Mouse (Mus musculus) right cerebral cortex, postnatal 25 days (tissue): Measurements from ENCODE around the gene Ndufaf4.
"Not testable (repeated sequence)": the region's sequence is repeated elsewhere in the genome, so short reads cannot be mapped to it uniquely, and the experiment has no call there.

Experiments used
- DNase-seq: peaks from one replicate; pipeline ENCODE4 v3.0.0; 2022

Gene Ndufaf4

DNA sequence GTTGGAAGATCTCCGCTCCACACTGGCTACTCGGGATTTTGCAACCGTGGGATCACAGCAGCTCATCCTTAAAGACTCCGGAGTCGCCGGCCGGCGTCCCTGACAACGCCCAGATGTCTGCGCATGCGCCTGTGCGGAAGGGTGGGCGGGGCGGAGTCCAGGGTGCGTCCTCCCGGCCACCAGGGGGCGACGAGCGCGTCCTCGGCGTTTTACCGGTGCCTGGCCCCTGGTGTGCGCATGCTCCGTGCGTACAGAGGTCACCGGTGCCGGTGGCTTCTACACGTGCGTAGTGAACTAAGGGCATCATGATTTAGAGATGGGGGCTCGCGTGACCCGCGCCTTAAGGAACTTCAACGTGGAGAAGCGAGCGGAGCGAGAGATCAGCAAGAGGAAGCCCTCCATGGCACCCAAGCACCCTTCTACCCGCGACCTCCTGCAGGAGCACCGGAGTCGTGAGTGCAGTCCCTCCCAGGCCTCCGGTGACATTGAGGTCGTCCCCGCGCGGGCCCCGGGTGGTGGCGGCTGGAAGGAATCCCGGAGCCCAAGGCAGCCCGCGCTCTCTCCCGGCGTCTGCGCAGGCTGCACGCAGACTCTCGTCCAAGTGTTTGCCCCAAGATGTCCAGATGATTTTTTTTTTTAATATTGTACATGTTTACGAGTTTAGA is at the start of gene Ndufaf4:
Gene Ndufaf4, plus strand, starts transcription at position 233 of the 665 bp plus-strand sequence.
- DNase-seq = peak; percentile 97

DNA sequence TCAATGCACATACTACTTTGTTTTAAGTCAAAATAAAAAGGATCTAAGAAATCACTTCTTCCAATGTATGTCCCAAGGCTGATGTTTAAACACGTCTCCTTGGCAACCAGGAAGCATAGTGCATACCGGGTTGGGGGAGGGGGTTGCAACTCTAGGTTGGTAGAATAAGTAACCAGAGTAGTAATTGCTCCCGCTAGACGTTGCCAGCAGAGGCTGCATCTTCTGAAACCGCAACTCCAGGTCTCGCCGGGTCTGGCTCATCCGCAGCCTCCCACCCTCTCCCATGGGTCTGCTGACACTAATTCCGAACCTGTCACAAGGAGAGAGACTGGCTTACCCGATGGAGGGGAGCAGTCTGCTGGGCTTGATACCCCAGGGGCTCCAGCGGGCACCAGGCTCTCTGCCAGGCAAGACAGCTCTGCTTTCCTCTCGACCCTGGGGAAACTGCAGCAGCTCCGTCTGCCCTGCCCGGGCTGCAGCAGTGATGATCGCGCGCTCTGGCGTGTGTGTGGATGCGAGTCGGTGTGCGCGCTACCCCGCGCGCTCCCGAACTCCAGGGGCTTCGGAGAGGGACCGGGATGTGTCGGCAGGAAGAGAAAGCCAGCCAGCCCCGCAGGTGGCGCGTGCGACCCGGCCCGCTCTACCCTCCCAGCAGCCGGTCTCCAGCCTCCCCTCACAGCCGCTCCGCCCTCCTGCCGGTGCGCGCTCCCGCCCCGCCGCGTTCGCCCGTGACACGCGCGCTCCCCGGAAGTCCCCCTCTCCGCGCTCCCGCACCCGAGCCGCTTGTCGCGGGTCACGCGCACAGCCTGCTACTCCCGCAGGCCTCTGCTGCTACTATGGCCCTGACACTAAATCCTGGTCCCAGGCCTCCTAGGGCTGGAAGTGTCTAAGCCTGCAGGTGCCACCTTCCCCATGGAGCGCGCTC is 47.2 kb upstream of the Ndufaf4 start, which contains the start of gene Klhl32:
Gene Klhl32, minus strand, starts transcription at position 724 of the 925 bp plus-strand sequence.
- DNase-seq = peak; percentile 89

DNA sequence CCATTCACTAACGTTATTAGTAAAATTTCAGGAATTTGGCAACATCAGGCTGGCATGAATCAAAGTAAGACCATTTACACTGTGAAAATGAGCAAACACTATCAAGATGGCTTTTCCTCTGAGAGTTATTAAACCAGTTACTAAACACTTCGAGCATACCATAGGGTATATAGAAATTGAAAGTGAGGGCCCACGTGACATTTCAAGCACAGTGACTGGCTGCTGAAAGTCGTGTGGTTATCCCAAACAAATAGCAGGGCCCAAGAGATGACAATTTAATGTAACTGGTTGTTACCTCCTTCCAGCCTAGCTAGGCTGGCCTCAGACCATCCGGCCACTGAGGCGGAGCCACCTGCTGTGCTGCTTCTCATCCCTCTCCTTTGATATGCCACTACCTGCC is 32.2 kb upstream of the Ndufaf4 start:
- no peak for DNase-seq

DNA sequence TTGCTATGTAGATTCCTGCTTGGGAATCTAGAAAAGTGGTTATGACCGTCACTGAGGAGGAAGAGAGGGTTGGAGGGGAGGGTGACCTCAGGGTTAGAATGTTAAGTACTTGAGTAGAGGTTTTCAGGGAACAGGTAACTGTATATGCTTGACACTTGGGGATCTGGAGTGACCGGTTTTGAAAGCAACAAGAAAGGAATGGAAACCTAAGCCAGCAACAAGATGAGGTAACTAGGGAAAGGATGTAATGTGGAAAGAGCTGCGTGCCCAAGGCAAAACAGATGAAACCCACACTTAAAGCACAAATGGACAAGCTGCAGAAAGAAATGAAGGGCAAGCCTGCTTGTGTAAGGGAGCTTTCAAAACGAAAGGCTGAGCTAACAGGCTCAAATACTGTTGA is 28.7 kb upstream of the Ndufaf4 start:
- DNase-seq = no peak

DNA sequence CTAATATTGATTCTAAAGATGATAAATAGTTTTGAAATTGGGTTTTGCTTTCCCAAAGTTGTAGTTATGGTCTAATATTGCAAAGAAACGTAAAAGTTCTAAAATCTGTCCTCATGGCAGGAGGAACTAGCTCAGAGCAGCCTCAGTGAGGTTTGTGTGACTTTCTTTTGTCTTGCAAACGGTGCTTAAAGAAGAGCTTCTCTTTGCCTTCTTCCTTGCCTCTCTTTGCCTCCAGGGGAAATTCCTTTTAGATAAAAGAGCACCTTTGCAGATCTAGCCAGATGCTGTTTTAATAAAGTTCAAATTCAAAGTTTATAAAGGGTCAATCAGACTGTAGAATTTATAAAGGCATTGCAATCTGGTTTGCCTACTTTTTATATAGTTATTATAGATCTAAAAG is 8.5 kb upstream of the Ndufaf4 start:
- DNase-seq = not testable (repeated sequence)

DNA sequence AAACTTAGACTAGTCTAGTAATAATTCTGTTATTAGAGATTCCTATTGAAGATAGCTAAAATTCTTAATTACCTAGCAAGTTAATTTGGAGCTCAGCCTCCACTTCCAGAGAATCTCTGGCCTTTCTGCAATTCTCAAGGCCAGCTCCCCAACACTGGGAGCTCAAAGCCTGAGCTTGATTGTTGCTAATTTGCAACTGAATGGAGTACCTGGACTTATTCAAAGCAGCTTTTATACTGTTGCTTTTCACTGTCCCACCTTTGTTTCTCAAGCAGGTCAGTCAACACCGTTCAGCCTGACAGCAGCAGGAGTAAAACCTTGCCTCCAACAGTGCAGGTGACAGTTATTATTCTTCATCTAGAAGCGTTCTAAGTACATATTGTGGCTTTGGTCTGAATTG is 5.6 kb upstream of the Ndufaf4 start:
- not testable (repeated sequence) for DNase-seq

DNA sequence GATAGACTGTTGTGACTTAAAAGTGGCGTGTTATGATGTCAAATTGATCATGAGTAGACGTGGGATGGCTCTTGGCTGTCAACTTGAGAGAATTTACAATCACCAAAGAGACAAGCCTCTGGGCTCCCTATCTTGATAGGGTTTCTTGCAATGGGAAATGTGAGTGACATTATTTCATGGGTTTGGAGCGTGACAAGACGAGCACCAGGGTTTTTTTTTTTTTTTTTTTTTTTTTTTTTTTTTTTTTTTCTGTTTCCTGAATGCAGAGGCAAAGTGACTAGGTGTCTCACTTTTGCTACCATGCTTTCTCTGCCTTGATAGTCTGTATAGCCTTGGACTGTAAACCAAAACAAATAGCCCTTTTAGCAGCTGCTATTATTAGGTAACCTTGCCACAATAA is 3.3 kb upstream of the Ndufaf4 start:
- DNase-seq = no peak

DNA sequence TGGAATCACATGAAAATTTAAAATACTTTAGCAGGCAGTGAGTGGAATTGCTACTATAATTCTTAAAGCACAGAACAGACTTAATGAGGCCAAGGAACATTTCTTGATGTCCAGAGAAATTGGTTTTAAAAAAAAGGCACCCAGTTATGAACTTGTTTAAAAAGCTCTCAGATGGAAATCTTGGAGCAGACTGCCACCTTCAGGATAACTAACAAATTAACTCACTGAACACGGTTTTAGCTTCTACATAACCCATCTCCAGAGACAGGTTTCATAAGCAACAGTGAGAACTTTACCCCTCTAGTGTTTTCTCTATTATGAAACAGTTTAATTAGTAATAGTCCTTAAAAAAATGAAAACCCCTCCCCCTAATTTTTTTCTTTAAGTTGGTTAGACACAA is 1.1 kb upstream of the Ndufaf4 start:
- no peak for DNase-seq

DNA sequence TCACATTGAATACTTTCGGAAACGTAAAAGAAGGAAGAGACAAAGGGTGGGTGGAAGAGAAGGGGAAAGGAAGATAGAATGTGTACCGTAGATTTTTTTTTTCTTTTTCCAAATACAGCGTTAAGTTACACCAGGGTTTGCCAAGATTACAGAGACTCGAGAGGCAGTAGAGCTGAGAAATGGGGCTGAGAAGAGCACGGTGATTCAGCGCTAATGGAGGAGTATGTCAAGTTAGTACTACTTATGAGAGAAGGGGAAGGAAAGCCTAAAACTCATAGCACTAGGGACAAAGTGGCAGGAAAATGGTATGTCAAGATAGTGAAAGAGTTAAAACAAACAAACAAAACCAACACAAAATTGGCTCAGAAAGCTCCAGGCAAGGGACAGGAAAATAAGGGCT is 532 bp upstream of the Ndufaf4 start:
- DNase-seq = no peak

DNA sequence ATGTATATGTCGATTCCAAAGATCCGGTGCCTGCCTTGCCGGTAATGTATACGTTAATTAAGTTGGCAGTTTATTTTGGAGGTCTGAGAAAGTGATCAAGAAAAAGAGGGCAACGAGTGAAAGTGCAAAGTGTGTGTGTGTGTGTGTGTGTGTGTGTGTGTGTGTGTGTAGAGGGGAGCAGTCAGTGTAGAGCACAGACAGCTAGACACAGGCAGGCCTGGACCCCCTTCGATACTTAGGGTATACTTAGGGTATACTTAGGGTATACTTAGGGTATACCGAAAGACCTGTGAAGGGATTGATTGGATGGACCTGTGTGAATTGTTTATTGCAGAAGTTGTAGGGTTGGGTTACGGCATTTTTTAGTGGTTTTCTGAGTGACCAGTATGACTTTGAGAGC is 753 bp downstream of the Ndufaf4 start:
- DNase-seq = no peak

DNA sequence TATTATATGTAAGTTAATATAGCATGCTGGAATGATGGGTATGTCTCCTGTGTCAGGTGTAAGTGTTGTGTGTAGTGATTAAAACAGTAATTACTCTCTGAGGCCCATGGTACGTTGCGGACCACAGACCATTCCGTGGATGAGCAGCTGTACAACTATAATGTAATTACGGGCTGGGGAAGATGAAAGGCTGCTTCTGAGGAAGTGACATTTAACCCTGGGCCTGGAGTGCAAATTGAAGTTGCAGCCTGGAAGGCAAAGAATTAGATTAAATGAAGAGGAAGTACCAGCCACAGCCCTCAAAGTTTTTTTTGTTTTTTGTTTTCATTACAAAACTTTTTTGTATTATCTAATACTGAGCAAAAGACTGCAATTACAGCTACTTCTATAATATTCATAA is 1.3 kb downstream of the Ndufaf4 start:
- no peak for DNase-seq

DNA sequence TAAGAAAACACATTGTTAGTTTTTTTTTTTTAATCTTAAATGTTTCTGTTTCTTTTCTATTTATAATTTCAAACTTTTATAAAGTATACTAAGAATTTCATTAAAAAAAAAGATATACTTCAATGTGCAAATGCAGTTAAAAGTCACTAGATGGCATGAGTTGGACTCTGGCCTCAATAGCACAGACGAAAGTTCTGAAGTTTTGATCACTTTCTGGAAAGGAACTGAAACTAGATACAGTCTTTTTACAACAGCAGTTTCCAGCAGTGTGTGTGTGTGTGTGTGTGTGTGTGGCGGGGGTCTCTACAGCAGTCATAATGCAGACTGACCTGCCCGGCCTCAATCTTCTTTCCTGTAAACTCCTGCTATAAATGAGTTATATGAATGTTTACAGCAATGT is 9.9 kb downstream of the Ndufaf4 start:
- no peak for DNase-seq

DNA sequence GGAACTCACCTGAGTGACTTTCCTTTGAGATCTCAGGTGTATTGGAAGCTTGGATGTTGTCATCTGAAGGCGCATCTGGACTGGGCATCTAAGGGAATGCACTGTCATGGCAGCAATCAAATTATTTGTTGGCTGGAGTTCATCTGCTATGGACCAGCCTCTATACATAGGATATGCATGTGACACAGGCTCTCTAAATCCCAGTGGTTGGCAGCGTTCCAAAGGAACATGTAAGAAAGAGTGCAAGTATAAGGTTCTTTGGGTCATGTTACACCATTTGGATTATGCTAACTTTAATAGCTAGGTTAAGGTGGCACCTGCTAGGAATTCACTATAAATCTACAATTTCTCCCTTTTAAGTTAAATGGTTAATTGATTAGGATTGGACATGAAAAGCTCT is 17.7 kb downstream of the Ndufaf4 start:
- no peak for DNase-seq

DNA sequence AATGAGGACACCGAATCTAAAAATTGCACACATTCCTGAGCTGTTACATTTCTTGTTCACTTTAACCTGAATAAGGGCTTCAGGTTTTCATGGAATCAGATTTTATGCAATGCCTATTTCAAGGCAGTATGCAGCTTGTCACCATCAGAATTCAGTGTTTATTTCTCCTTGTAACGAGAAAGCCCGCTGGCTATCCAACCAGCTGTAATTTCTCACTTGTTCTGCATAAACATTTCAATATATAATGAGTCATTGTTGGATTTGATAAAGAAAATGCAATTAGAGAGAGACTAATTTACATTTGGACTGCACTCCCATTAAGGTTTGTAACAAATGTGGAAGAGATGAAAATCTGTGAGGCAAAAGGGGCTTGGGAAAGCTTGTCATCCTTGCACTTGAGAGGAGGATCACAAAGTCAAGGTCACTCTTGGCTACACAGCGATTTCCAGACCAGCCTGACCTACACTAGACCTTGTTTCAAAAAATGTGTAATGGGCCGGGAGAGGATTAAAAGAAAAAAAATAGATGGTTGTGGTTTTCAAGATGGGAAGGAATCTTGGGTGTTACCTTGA is 22.2 kb downstream of the Ndufaf4 start:
- no peak for DNase-seq

DNA sequence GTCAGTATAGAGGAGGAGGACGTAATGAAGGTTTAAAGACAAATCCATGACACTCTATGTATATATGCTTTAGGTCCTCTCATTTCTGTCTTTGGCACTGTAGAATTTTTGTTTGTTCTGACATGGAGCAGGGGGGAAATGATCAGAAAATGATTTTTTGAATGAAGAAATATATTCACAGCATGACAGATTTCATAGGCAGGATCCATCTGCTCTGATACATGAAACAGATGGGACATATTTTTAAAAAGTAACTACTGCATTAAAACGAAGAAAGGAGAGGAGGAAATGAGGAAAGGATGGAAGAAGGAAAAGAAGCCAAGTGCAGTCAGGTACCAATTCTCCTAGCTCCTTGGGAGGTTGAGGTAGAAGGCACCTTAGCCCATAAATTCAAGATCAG is 26.8 kb downstream of the Ndufaf4 start:
- no peak for DNase-seq

DNA sequence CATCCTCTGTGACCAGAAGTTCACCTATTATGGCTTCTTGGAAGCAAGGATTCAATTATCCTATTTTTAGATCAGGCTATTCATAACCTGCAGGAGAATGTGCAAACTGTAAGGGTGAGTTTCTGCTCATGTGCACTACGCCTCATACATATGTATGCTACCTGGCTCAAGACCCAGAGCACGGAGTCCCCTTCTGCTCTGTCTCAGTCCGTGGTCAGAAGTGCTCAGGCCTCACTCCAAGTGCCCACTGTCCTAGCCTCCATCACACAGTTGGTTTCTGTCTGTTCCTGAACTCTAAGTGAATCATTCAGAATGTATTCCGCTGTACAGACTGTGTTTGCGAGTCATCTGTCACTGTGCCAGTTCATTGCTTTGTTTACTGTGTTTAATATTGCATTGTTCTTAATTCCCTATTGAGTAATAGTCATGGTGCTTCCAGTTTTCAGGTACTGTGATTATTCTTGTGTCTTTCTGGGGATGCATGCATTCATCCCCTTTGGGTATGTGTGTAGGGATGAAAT is 30.4 kb downstream of the Ndufaf4 start:
- no peak for DNase-seq

DNA sequence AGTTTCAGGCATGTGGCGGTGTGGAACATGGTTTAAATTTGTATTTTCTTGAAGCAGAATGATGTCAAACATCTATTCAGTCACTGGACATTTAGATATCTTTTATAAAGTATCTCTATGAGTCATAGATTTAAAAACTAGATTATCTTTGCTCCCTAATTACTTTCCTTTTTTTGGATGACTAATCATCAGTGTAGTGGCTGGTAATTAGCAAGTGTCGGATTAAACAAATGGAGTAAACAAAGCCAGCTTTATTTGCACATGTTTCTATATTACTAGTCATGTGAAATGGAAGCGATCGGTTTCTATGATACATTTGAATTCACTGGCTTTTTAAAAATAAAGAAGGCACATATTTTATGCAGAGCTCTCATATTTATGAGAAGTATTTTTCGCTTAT is 31.0 kb downstream of the Ndufaf4 start:
- no peak for DNase-seq

DNA sequence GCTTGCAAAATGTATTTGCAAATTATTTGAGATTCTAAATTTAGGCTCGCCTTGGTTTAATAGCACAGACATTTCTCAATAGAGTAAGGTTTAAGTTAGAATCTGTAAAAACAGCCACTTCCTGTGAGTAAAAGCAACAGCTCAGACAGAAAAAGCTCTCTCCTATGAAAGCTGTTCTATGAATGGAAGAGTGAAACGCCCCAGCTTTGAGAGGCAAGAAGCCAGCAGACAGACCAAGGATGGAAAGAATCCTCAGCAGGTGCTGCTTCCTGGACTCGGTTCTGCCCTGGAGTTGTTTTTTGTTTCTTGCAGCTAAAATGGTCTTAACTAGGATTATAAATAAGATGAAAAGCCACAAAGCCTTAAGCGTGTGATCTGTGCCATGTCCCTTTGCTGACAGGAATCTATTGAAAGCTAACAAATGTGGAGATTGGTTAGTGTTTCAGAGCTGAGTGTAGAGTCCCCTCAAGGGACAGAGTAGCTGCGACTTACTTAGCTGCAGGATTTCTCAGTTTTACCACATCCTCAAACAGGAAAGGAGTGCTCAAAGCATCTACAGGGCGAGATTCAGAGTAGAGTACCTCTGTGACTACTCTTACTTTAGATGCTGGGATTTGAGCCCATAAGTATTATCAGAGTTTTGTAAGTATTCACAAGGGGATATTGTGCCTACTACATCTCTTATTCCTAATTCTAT is 45.0 kb downstream of the Ndufaf4 start:
- DNase-seq = peak; percentile 46
